In the genomic region with DNA sequence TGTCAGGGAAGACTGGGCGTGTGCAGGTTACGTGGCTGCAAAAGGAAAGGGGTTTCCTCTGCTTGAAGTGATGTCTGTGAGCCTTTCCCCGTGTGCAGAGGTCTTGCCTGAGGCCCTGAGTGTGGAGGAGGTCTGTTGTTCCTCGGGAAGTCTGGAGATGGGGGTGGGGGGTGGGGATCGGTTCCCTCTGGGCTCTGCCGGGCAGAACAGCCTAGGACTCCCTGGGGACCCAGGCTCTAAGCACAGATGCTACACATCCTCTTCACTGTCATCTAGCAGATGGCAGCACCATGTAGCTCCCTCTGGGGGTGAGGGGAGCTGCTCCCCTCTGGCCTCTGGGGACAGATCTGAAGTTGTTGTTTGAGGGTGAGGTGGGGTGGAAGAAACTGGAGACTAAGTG, we compare ENCODE assay signal across 14 mouse cellular contexts. TPM values are rescaled to one million over a fixed set of nuclear protein-coding genes. Genes with fewer than 3 reads are reported as not detected.
DNase-seq lines count a peak whose midpoint lies in the region; ATAC-seq and TF ChIP-seq lines count a peak whose summit lies in the region.
"Had no signal": no experiment of that assay in that cellular context is flagged by ENCODE, and none has a peak within 500 bp of the region (broad histone marks: within the 10 kb centered on the region; RNA-seq: fewer than 3 reads in every experiment).

No protein-coding gene starts in this region.

- DNase-seq in kidney, adult 9 months: no peak
- no peak for DNase-seq in lung, postnatal 36 days
- no peak for DNase-seq in testis, postnatal 14 days (ENCODE audit: low spot score)
- DNase-seq in splenic B cell, adult 2 months (ENCODE audit: low read depth, low spot score): peak; percentile 39
- no peak for DNase-seq in Muller cell, postnatal 12 days (ENCODE audit: inconsistent ontology term)
- DNase-seq: cerebellum, postnatal 14 days; heart, adult 2 months; layer of hippocampus, postnatal 36 days had no signal

- H3K36me3 ChIP-seq in kidney, embryonic 14.5 days (ENCODE audit: control insufficient read depth, insufficient read depth, low read length): no peaks in the 10 kb centered on the region
- H3K36me3 ChIP-seq in lung, embryonic 15.5 days: no peaks in the 10 kb centered on the region
- H3K36me3 ChIP-seq in testis, adult 2 months (ENCODE audit: control insufficient read depth, insufficient read depth, low read length): no peaks in the 10 kb centered on the region
- no peaks in the 10 kb centered on the region for H3K36me3 ChIP-seq in splenic B cell, adult 2 months (ENCODE audit: control insufficient read depth, insufficient read depth, low read length, poor library complexity, severe bottlenecking)
- H3K36me3 ChIP-seq: limb, embryonic 13.5 days had no signal

- no peak for TF ChIP-seq CTCF in testis, adult 2 months (IDR thresholded peaks at IDR 0.05; ENCODE audit: control insufficient read depth, insufficient read depth, insufficient replicate concordance, low read depth, low read length)

- peak; percentile 58 for ATAC-seq in kidney, embryonic 14.5 days (ENCODE audit: low FRiP score, low TSS enrichment)
- ATAC-seq in lung, embryonic 15.5 days (ENCODE audit: borderline replicate concordance, extremely low read depth, low FRiP score, low TSS enrichment): peak; percentile 58; the same call in 1 of the 2 replicates

- H3K4me1 ChIP-seq in kidney, embryonic 14.5 days (ENCODE audit: control insufficient read depth, insufficient read depth, low read length): 0 out of 2 replicates have a peak, but pooled peaks cover 4% of the 10 kb centered on the region
- no peaks in the 10 kb centered on the region for H3K4me1 ChIP-seq in lung, embryonic 15.5 days
- peaks cover 5% of the 10 kb centered on the region; the same call in 1 of the 2 replicates for H3K4me1 ChIP-seq in testis, adult 2 months (ENCODE audit: control insufficient read depth, insufficient read depth, low read length)
- H3K4me1 ChIP-seq: limb, embryonic 13.5 days had no signal

- no peak overlapping the region for H3K4me2 ChIP-seq in kidney, embryonic 14.5 days (replicated peaks; ENCODE audit: low read depth, low read length)
- H3K4me2 ChIP-seq in lung, embryonic 15.5 days: no peak overlapping the region
- H3K4me2 ChIP-seq: limb, embryonic 13.5 days; midbrain, embryonic 11.5 days had no signal

- H3K27ac ChIP-seq in kidney, embryonic 14.5 days (ENCODE audit: low read depth, low read length): no peak overlapping the region
- H3K27ac ChIP-seq in lung, embryonic 15.5 days: no peak overlapping the region
- H3K27ac ChIP-seq in testis, adult 2 months (ENCODE audit: control insufficient read depth, insufficient read depth, low read depth, low read length): no peak overlapping the region
- H3K27ac ChIP-seq: heart, adult 2 months; limb, embryonic 13.5 days had no signal

- WGBS in kidney, embryonic 14.5 days: 13% methylated on average over 6 of the region's 6 CpGs
- 39% methylated on average over 6 of the region's 6 CpGs for WGBS in lung, embryonic 15.5 days

- TF ChIP-seq POLR2A in testis, adult 2 months (IDR thresholded peaks at IDR 0.05; ENCODE audit: control insufficient read depth, low read depth, low read length): no peak

- no peaks in the 10 kb centered on the region for H3K9me3 ChIP-seq in kidney, embryonic 14.5 days (ENCODE audit: control insufficient read depth, low read length)
- H3K9me3 ChIP-seq in lung, embryonic 15.5 days: no peaks in the 10 kb centered on the region
- H3K9me3 ChIP-seq: limb, embryonic 13.5 days had no signal

- H3K27me3 ChIP-seq in kidney, embryonic 14.5 days (ENCODE audit: control insufficient read depth, insufficient read depth, low read length): peaks cover 3% of the 10 kb centered on the region; the same call in 1 of the 2 replicates
- H3K27me3 ChIP-seq in lung, embryonic 15.5 days: no peaks in the 10 kb centered on the region
- no peaks in the 10 kb centered on the region for H3K27me3 ChIP-seq in testis, adult 2 months (ENCODE audit: control insufficient read depth, insufficient read depth, low read length)
- H3K27me3 ChIP-seq in splenic B cell, adult 2 months (ENCODE audit: control insufficient read depth, insufficient read depth, low read length, poor library complexity, severe bottlenecking): peaks cover 2% of the 10 kb centered on the region; the same call in 1 of the 2 replicates
- H3K27me3 ChIP-seq: limb, embryonic 13.5 days had no signal

- H3K4me3 ChIP-seq in kidney, embryonic 14.5 days (ENCODE audit: low read length): no peak overlapping the region
- no peak overlapping the region for H3K4me3 ChIP-seq in lung, embryonic 15.5 days
- peak overlapping the region; percentile 72 for H3K4me3 ChIP-seq in testis, adult 2 months (ENCODE audit: control insufficient read depth, low read depth, low read length)
- H3K4me3 ChIP-seq: heart, adult 2 months; limb, embryonic 13.5 days; myocyte had no signal

- no peak overlapping the region for H3K9ac ChIP-seq in kidney, embryonic 14.5 days (ENCODE audit: low read depth, low read length)
- no peak overlapping the region for H3K9ac ChIP-seq in lung, embryonic 15.5 days
- H3K9ac ChIP-seq: limb, embryonic 13.5 days had no signal

RNA-seq across cellular contexts. Expression of gene Bean1, which starts 14.7 kb away (rescaled TPM):
- polyA plus RNA-seq in kidney, embryonic 14.5 days (2014; fragmentation: Nextera tagmentation; extraction: Ambion mirVana): 2.1 and 3.3 TPM in 2 replicates
- polyA plus RNA-seq in lung, embryonic 15.5 days (2015; fragmentation: Nextera tagmentation; extraction: Ambion mirVana): 0.60 and 0.68 TPM in 2 replicates
- 21.7 and 25.4 TPM in 2 replicates for polyA plus RNA-seq in testis, adult 2 months (2012; rRNA removed)
